Mouse (Mus musculus) adipocyte (in vitro differentiated cells): ENCODE measurements around the gene Gm10334.
"Not testable (repeated sequence)": the region's sequence is repeated elsewhere in the genome, so short reads cannot be mapped to it uniquely, and the experiment has no call there.

ENCODE experiments used
- DNase-seq: peaks from one replicate; pipeline ENCODE4 v3.0.0-alpha.2; 2016; ENCODE audit warnings: low spot score

The Gm10334 gene

DNA sequence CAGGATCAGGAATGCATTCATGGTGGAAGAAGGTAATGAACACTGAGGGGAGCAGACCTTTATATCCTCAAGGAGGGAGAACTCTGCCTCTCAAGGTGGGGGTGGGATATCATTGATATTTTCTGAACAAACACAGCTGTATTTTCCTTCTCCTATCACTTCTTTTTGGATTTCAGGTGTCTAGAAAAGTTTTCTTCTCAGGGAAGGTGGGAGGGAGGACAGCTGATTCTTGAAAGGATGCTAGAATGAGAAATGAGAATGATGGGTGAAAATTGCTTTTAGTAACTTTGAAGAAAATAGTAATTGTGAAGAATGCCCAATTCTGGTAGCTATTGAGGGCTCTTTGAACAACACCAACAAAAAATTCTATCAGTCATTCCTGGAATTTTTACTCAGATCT lies at the start of gene Gm10334:
Gm10334 (minus strand) TSS at position 101 of the 400 bp plus-strand sequence.
- DNase-seq, result not testable (repeated sequence)

DNA sequence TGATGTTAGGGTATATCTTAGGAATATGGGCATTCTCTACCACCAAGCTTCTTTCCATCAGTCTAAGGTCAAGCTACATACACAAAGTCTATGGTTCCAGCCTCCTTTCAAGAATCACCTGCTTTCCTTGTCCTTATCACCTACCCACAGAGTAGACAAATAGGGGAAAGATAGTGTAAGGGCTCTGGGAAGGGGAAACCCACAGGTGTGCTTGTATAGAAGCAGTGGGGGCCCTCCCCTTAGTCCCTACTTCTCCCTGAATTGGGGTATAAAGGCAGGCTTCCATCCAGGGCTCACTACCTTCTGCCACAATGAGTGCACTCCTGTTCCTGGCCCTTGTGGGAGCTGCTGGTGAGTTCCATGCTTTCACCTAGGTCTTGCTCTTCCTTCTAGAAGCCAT lies 12.7 kb upstream of the Gm10334 start, which contains the start of gene Prss1:
Prss1 (plus strand) TSS at position 301 of the 400 bp plus-strand sequence.
- not testable (repeated sequence) for DNase-seq

DNA sequence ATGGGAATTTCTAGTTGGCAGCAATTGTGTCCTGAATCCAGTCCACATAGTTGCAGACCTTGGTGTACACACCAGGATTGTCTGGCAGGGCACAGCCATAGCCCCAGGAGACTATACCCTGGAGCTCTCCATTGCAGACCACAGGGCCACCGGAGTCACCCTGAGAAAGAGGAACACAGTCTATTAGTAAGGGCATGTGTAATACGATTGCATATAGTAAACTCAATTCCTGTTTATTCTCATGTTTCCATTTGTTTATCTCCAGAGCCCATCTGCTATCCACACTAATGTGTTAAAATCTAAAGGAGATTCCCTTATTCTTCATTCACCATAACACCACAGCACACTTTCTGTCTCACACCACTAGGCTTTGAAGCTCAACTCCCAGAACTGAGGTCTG lies 3.7 kb downstream of the Gm10334 start:
- not testable (repeated sequence) for DNase-seq
